Mouse (Mus musculus) forebrain, embryonic 11.5 days (tissue): ENCODE results near the gene Pkmyt1. TPM values are rescaled to one million over a fixed set of nuclear protein-coding genes. Genes with fewer than 3 reads are reported as not detected.
A peak's percentile ranks its signal among the peaks of the same experiment; 100 is the strongest.
"Not testable (repeated sequence)": the region's sequence is repeated elsewhere in the genome, so short reads cannot be mapped to it uniquely, and the experiment has no call there.

Experiments used
- ATAC-seq: fragments of 200-750 bp; cut with Nextera tagmentation; replicated peaks from 2 replicates; pipeline ENCODE4 v1.8.0; 2017; ENCODE audit warnings: moderate TSS enrichment; ENCODE audit not compliant: low FRiP score
- DNase-seq: peaks from one replicate; pipeline ENCODE4 v3.0.0-alpha.2; 2017; ENCODE audit warnings: low spot score
- H3K27ac ChIP-seq: fragments of 300-500 bp; sonication (generic); 2 replicates; pipeline ENCODE4 v1.5.1; 2014; ENCODE audit warnings: low read depth, low read length
- H3K27me3 ChIP-seq: fragments of 300-500 bp; sonication (generic); 2 replicates; pipeline ENCODE4 v1.6.1; 2014; ENCODE audit warnings: mild to moderate bottlenecking, low read length, mixed read lengths; ENCODE audit not compliant: control insufficient read depth, insufficient read depth
- H3K36me3 ChIP-seq: fragments of 300-500 bp; sonication (generic); 2 replicates; pipeline ENCODE4 v1.6.1; 2014; ENCODE audit warnings: mild to moderate bottlenecking, low read length, moderate library complexity, mixed read lengths; ENCODE audit not compliant: control insufficient read depth, insufficient read depth
- H3K4me1 ChIP-seq: fragments of 300-500 bp; sonication (generic); replicated peaks from 2 replicates; pipeline ENCODE4 v1.6.1; 2014; ENCODE audit warnings: low read length, mixed read lengths; ENCODE audit not compliant: control insufficient read depth, insufficient read depth
- H3K4me2 ChIP-seq: fragments of 300-500 bp; sonication (generic); 2 replicates; pipeline ENCODE4 v1.6.1; 2014; ENCODE audit warnings: low read depth, mild to moderate bottlenecking, low read length, moderate library complexity, mixed read lengths; ENCODE audit not compliant: severe bottlenecking
- H3K4me3 ChIP-seq: fragments of 300-500 bp; sonication (generic); 2 replicates; pipeline ENCODE4 v1.5.1; 2014; ENCODE audit warnings: low read depth, low read length
- H3K9ac ChIP-seq: fragments of 300-500 bp; sonication (generic); 2 replicates; pipeline ENCODE4 v1.6.1; 2014; ENCODE audit warnings: low read length
- H3K9me3 ChIP-seq: fragments of 300-500 bp; sonication (generic); 2 replicates; pipeline ENCODE4 v1.6.1; 2016; ENCODE audit warnings: low read length, mixed read lengths; ENCODE audit not compliant: control insufficient read depth
- WGBS: fragments of 180-500 bp; shearing (Covaris S2); extraction: QIAGEN DNeasy Blood & Tissue Kit; methylation state at CpG from one replicate; pipeline ENCODE4 v1.1.7; 2014; 5-methylcytosine and 5-hydroxymethylcytosine counted together
- polyA plus RNA-seq: library from polyadenylated mRNA; unstranded; fragments of >200 nt; fragmentation: Nextera tagmentation; extraction: Ambion mirVana; gene quantifications from 2 replicates; pipeline ENCODE4 v1.2.1, GENCODE M21; 2014

Pkmyt1 gene
- polyA plus RNA-seq, 1 experiment from 2014 or later, result 61.3 TPM

DNA sequence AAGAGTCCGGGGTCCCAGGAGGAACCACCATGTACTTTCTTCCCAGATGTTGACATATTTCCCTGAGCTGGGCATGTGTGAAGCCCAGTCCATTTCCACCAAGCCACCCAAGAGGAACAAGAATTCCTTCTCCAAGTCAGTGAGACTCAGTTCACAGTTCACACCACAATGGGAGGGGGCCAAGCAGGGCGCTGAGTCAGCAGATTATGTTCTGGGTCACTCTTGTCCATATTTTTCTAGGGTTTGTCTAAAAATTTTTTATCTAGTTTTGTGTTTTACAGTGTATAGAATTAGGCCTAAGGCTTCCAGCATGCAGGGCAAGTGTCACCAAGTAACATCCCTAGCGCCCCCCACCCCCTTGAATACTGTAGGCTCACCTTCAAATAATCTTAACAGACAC is 35.0 kb downstream of the Pkmyt1 start:
- H3K36me3 ChIP-seq, result peaks cover 25% of the 10 kb centered on the region
- H3K4me1 ChIP-seq, result no peaks in the 10 kb centered on the region
- DNase-seq (no peak), ATAC-seq (no peak)
- H3K4me2 ChIP-seq, result no peak overlapping the region
- H3K27me3 ChIP-seq, result no peaks in the 10 kb centered on the region
- WGBS, result 90% methylated on average over 3 of the region's 3 CpGs
- H3K4me3 ChIP-seq, result no peak overlapping the region
- H3K9ac ChIP-seq, result no peak overlapping the region
- no peak overlapping the region for H3K27ac ChIP-seq
- no peaks in the 10 kb centered on the region for H3K9me3 ChIP-seq

- H3K36me3 ChIP-seq, result peaks cover 21% of the 10 kb centered on the region
- 88% methylated on average over 11 of the region's 11 CpGs for WGBS
- DNase-seq, result no peak
- H3K27ac ChIP-seq, result no peak overlapping the region
- no peak overlapping the region for H3K4me3 ChIP-seq
- H3K4me2 ChIP-seq, result no peak overlapping the region
- no peak overlapping the region for H3K9ac ChIP-seq
- ATAC-seq, result no peak
- no peaks in the 10 kb centered on the region for H3K4me1 ChIP-seq
- no peaks in the 10 kb centered on the region for H3K27me3 ChIP-seq
- no peaks in the 10 kb centered on the region for H3K9me3 ChIP-seq
These were observed 36.8 kb downstream of the Pkmyt1 start for GRCm38 (mm10) chr17:23762976-23763375.

DNA sequence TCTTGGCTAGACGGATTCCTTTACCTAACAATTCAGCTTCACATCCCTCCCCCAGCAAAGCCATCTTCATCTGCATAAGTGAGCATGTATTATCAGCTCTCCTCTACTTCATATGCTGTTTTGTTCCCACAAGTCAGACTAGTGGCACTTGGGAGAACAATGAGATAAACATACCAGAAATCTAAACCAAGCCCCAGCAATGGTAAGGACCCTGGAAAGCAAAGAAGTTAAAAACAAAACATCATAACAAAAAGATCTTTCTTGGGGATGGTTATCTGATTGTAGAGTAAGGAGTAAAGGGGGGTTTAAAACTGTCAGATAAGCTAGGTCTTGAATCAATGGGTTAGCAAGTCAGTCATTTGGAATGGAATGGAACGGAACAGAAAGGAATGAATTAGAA is 44.4 kb downstream of the Pkmyt1 start:
- ATAC-seq (no peak), DNase-seq (no peak)
- Histone ChIP-seq H3K27me3 (no peaks in the 10 kb centered on the region), H3K4me2 (peak overlapping the region; percentile 63), H3K36me3 (no peaks in the 10 kb centered on the region), H3K27ac (peak overlapping the region; percentile 72; the same call in 1 of the 2 replicates), H3K4me1 (peaks cover 4% of the 10 kb centered on the region; the same call in 1 of the 2 replicates), H3K9me3 (no peaks in the 10 kb centered on the region), H3K4me3 (peak overlapping the region; percentile 80), H3K9ac (peak overlapping the region; percentile 91)
- WGBS, result 9% methylated on average over 2 of the region's 2 CpGs

DNA sequence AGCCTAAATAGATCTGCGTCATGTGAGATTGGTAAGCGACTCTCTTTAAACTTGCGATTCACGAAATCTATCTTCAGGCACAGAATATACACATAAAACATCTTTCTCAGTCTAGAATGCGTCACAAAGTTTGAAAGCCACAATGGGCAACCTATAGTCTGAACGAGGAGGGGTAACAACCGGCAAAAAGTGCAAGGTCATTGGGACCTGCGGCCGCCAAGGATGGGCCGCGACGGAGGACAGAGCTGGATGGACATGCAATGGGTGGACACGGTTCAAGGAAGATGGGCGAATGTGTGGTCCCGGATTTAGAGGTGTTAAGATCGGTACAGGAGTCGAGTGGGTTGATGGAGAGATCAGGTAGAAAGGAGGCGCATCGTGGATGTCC is 44.8 kb downstream of the Pkmyt1 start:
- Histone ChIP-seq H3K27me3 (no peaks in the 10 kb centered on the region), H3K27ac (peak overlapping the region; percentile 72), H3K9ac (peak overlapping the region; percentile 91), H3K4me1 (peaks cover 4% of the 10 kb centered on the region; the same call in 1 of the 2 replicates), H3K4me3 (peak overlapping the region; percentile 80), H3K4me2 (peak overlapping the region; percentile 63), H3K9me3 (no peaks in the 10 kb centered on the region), H3K36me3 (no peaks in the 10 kb centered on the region)
- under 1% methylated on average over 19 of the region's 19 CpGs for WGBS
- ATAC-seq, result no peak
- no peak for DNase-seq

DNA sequence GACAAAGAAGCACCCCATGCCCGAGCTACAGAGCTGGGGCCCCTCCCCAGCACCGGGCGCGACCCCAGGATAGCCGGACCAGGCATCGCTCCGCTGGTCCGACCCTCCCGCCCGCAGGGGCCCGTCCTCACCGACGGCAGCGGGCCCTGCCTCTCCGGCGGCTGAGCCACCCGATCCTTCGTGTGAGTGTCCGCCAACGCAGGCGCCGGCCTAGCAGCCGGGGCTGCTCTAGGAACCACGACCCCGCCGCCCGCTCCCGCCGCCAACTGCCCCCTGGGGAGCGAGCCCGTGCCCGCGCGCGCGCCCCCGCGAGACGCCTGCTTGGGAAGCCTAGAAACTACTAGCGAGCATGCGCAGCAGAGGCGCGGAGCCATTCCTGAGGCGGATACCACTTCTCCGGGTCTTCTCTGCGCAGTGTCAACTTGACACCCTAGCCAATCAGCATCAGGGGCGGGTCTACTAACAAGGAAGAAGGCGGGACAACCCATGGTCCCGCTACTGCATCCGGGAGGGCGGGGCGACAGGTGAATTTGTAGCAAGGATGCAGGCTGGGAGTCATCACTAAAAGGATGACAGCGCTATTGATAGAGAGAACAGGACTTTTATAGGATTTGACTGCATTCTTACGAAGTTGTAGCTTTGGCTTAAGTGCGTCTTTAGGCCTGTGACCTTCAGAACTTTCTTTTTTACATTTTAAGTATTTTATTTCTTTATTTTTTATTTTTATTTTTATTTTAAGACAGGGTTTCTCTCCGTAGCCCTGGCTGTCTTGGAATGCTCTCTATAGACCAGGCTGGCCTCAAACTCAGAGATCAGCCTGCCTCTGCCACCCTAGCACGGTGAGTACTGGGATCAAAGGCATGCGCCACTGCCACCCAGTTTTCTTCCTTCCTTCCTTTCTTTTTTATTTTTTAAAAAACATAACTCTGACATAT is 45.4 kb downstream of the Pkmyt1 start, which contains the start of gene Flywch1:
Gene Flywch1, minus strand, starts transcription at position 319 of the 935 bp plus-strand sequence.
- Histone ChIP-seq H3K4me2 (peak within 1 kb of the TSS; percentile 63), H3K9ac (peak within 1 kb of the TSS; percentile 91), H3K36me3 (no peaks in the 10 kb centered on the region), H3K4me3 (peak within 1 kb of the TSS; percentile 80), H3K4me1 (peaks cover 4% of the 10 kb centered on the region; the same call in 1 of the 2 replicates), H3K27ac (peak within 1 kb of the TSS; percentile 72), H3K27me3 (no peaks in the 10 kb centered on the region), H3K9me3 (no peaks in the 10 kb centered on the region)
- 4% methylated on average over 45 of the region's 58 CpGs for WGBS
- ATAC-seq (peak; percentile 98), DNase-seq (peak; percentile 99)

DNA sequence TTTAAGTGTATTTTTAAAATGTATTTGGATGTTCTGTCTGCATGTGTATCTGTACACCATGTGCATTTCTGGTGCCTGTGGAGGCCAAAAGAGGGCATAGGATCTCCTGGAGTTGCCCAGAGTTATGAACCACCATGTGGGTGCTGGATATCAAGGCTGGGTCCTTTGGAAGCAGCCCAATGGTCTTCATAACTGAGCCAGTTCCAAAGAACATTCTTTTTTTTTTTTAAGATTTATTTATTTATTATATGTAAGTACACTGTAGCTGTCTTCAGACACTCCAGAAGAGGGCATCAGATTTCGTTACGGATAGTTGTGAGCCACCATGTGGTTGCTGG is 46.1 kb downstream of the Pkmyt1 start:
- not testable (repeated sequence) for H3K4me1 ChIP-seq, DNase-seq, H3K27ac ChIP-seq, H3K9ac ChIP-seq, H3K9me3 ChIP-seq, H3K27me3 ChIP-seq, H3K4me3 ChIP-seq, H3K36me3 ChIP-seq, ATAC-seq
- peak overlapping the region; percentile 63; the same call in 1 of the 2 replicates for H3K4me2 ChIP-seq
- WGBS, result 80% methylated on average over 2 of the region's 2 CpGs

GRCm38 (mm10) chr17:23773676-23774075 is 47.5 kb downstream of the Pkmyt1 start:
- Histone ChIP-seq H3K27me3 (no peaks in the 10 kb centered on the region), H3K9me3 (no peaks in the 10 kb centered on the region), H3K27ac (no peak overlapping the region), H3K36me3 (no peaks in the 10 kb centered on the region), H3K4me3 (no peak overlapping the region), H3K4me2 (no peak overlapping the region), H3K4me1 (peaks cover 4% of the 10 kb centered on the region; the same call in 1 of the 2 replicates), H3K9ac (no peak overlapping the region)
- 75% methylated on average over 6 of the region's 6 CpGs for WGBS
- ATAC-seq (no peak), DNase-seq (no peak)

DNA sequence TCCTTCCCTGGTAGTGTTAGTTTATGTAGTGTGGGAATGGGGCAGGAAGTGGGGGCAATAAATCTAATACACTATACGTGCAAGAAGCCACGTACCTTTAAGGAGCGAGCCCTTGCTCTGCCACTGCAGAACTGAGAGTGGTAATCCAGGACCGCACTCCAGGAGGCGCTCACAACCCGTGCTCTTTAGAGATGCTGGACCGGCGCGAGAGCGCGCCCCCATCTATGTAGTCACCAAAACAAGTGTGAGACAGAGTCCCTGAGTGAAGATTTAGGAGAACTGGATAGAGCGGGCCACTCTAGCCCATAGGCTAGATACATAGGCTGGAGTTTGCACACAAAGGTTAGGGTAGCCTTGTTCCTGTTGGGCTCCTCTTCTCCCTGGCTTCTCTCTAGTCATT is 48.0 kb downstream of the Pkmyt1 start:
- Histone ChIP-seq H3K27me3 (no peaks in the 10 kb centered on the region), H3K9me3 (no peaks in the 10 kb centered on the region), H3K4me3 (no peak overlapping the region), H3K4me1 (peaks cover 4% of the 10 kb centered on the region; the same call in 1 of the 2 replicates), H3K9ac (no peak overlapping the region), H3K27ac (no peak overlapping the region), H3K4me2 (no peak overlapping the region), H3K36me3 (no peaks in the 10 kb centered on the region)
- peak; percentile 33; the same call in 1 of the 2 replicates for ATAC-seq
- 6% methylated on average over 12 of the region's 12 CpGs for WGBS
- peak; percentile 89 for DNase-seq
